Mouse (Mus musculus) CH12.LX (cell line): ENCODE data around the gene Asic2.

ENCODE experiments used
- BHLHE40 ChIP-seq: IDR thresholded peaks from 2 replicates; pipeline ENCODE4 v1.6.1; 2011; ENCODE audit warnings: mild to moderate bottlenecking, low read depth, low read length, improper control_type of control experiment
- CHD2 ChIP-seq: IDR thresholded peaks from 2 replicates; pipeline ENCODE4 v1.6.1; 2011; ENCODE audit warnings: low read length, improper control_type of control experiment
- CTCF ChIP-seq, 2 experiments: IDR thresholded peaks in 1 of 2; conservative IDR thresholded peaks in 1 of 2; 2 replicates each; pipeline ENCODE4 v1.5.1; 2011 to 2012; ENCODE audit warnings: low read depth in 2 of 2, low read length in 2 of 2, improper control_type of control experiment in 1 of 2, inconsistent platforms in 1 of 2, mild to moderate bottlenecking in 1 of 2, moderate library complexity in 1 of 2
- E2F4 ChIP-seq: IDR thresholded peaks from 2 replicates; pipeline ENCODE4 v1.6.1; 2011; ENCODE audit warnings: low read depth, low read length, improper control_type of control experiment; ENCODE audit not compliant: insufficient replicate concordance
- HCFC1 ChIP-seq: IDR thresholded peaks from 2 replicates; pipeline ENCODE4 v1.6.1; 2012; ENCODE audit warnings: low read depth, mild to moderate bottlenecking, inconsistent platforms, low read length, improper control_type of control experiment
- MAX ChIP-seq: IDR thresholded peaks from 2 replicates; pipeline ENCODE4 v1.6.1; 2011; ENCODE audit warnings: low read length, improper control_type of control experiment
- MXI1 ChIP-seq: IDR thresholded peaks from 2 replicates; pipeline ENCODE4 v1.6.1; 2011; ENCODE audit warnings: mild to moderate bottlenecking, low read depth, low read length, improper control_type of control experiment
- POLR2A ChIP-seq: IDR thresholded peaks from 2 replicates; pipeline ENCODE4 v1.6.1; 2011; ENCODE audit warnings: low read depth, mild to moderate bottlenecking, improper control_type of control experiment, low read length
- SIN3A ChIP-seq: IDR thresholded peaks from 2 replicates; pipeline ENCODE4 v1.6.1; 2012; ENCODE audit warnings: low read length, improper control_type of control experiment, inconsistent platforms
- TBP ChIP-seq: conservative IDR thresholded peaks from 2 replicates; pipeline ENCODE4 v1.6.1; 2011; ENCODE audit warnings: low read depth, low read length, improper control_type of control experiment
- TCF12 ChIP-seq: IDR thresholded peaks from 2 replicates; pipeline ENCODE4 v1.6.1; 2014; ENCODE audit warnings: low read depth, mild to moderate bottlenecking, inconsistent platforms, low read length, improper control_type of control experiment
- USF1 ChIP-seq: IDR thresholded peaks from 2 replicates; pipeline ENCODE4 v1.6.1; 2014; ENCODE audit warnings: low read depth, mild to moderate bottlenecking, inconsistent platforms, low read length, improper control_type of control experiment

GRCm38 (mm10) chr11:81860250-81860972, 107.8 kb downstream of the Asic2 start, which contains the start of gene 5530401A14Rik:
- TF ChIP-seq POLR2A (no peak), BHLHE40 (no peak), CTCF (conservative IDR thresholded peaks at IDR 0.05 in 1 of 2, IDR thresholded peaks at IDR 0.05 in 1 of 2; ENCODE audit: low read depth in 2 of 2, low read length in 2 of 2) (no peak), HCFC1 (no peak), SIN3A (no peak), TBP (no peak), MXI1 (no peak), E2F4 (no peak), MAX (no peak), TCF12 (no peak), CHD2 (no peak), USF1 (no peak)
